10 mouse cellular contexts compared by ENCODE assay signal in genomic region chrX:12126408-12127105, GRCm38 (mm10). TPM values are rescaled to one million over a fixed set of nuclear protein-coding genes. Genes with fewer than 3 reads are reported as not detected.
DNase-seq lines count a peak whose midpoint lies in the region; ATAC-seq and TF ChIP-seq lines count a peak whose summit lies in the region.
"Had no signal": no experiment of that assay in that cellular context is flagged by ENCODE, and none has a peak within 500 bp of the region (broad histone marks: within the 10 kb centered on the region; RNA-seq: fewer than 3 reads in every experiment).

No protein-coding gene starts in this region.

- H3K9me3 ChIP-seq in forebrain, embryonic 10.5 days: no peaks in the 10 kb centered on the region
- H3K9me3 ChIP-seq in limb, embryonic 12.5 days: no peaks in the 10 kb centered on the region
- no peaks in the 10 kb centered on the region for H3K9me3 ChIP-seq in neural tube, embryonic 15.5 days (replicated peaks)

- peak overlapping the region; percentile 65 for H3K4me2 ChIP-seq in limb, embryonic 12.5 days
- peak overlapping the region; percentile 64 for H3K4me2 ChIP-seq in neural tube, embryonic 15.5 days

- no peak for ATAC-seq in limb, embryonic 12.5 days (ENCODE audit: insufficient number of reproducible peaks, insufficient read depth, low FRiP score, low TSS enrichment, low read depth)
- no peak for ATAC-seq in neural tube, embryonic 15.5 days (ENCODE audit: low FRiP score)
- ATAC-seq: Patski had no signal

- H3K4me1 ChIP-seq in lung, adult 2 months (ENCODE audit: control insufficient read depth, insufficient read depth, low read length): peaks cover 14% of the 10 kb centered on the region
- H3K4me1 ChIP-seq in forebrain, embryonic 10.5 days: peaks cover 81% of the 10 kb centered on the region
- peaks cover 75% of the 10 kb centered on the region for H3K4me1 ChIP-seq in limb, embryonic 12.5 days (replicated peaks)
- peaks cover 50% of the 10 kb centered on the region for H3K4me1 ChIP-seq in neural tube, embryonic 15.5 days

- peak overlapping the region; percentile 97 for H3K27ac ChIP-seq in forebrain, embryonic 10.5 days
- H3K27ac ChIP-seq in limb, embryonic 12.5 days: peak overlapping the region; percentile 94
- H3K27ac ChIP-seq in neural tube, embryonic 15.5 days (replicated peaks): no peak overlapping the region

- WGBS in lung, adult 2 months: 40% methylated on average over 22 of the region's 22 CpGs
- WGBS in forebrain, embryonic 10.5 days: 4% methylated on average over 22 of the region's 22 CpGs
- WGBS in limb, embryonic 12.5 days: 4% methylated on average over 22 of the region's 22 CpGs
- 8% methylated on average over 22 of the region's 22 CpGs for WGBS in neural tube, embryonic 15.5 days

- H3K36me3 ChIP-seq in forebrain, embryonic 10.5 days (replicated peaks): no peaks in the 10 kb centered on the region
- H3K36me3 ChIP-seq in limb, embryonic 12.5 days: no peaks in the 10 kb centered on the region
- H3K36me3 ChIP-seq in neural tube, embryonic 15.5 days: no peaks in the 10 kb centered on the region

- peaks cover 100% of the 10 kb centered on the region for H3K27me3 ChIP-seq in forebrain, embryonic 10.5 days (ENCODE audit: poor library complexity, severe bottlenecking)
- peaks cover 96% of the 10 kb centered on the region for H3K27me3 ChIP-seq in limb, embryonic 12.5 days
- H3K27me3 ChIP-seq in neural tube, embryonic 15.5 days (replicated peaks): peaks cover 57% of the 10 kb centered on the region

- TF ChIP-seq POLR2A in lung, adult 2 months (IDR thresholded peaks at IDR 0.05; ENCODE audit: borderline replicate concordance, extremely low read depth, low read depth, low read length): no peak

- H3K9ac ChIP-seq in limb, embryonic 12.5 days (replicated peaks): peak overlapping the region; percentile 75
- H3K9ac ChIP-seq in neural tube, embryonic 15.5 days (replicated peaks): peak overlapping the region; percentile 68

- no peak for DNase-seq in lung, adult 2 months
- no peak for DNase-seq in lung, postnatal 25 days (ENCODE audit: low spot score)
- DNase-seq in forebrain, embryonic 10.5 days (ENCODE audit: extremely low spot score, low spot score): peak; percentile 32
- no peak for DNase-seq in right cerebral cortex, postnatal 14 days
- DNase-seq in frontal cortex, postnatal 10 days (ENCODE audit: low spot score in 2 of 2): no peak
- DNase-seq in urinary bladder, adult 2 months (ENCODE audit: low spot score): no peak
- DNase-seq: cerebellum, adult 18-20 months had no signal

- no peak for TF ChIP-seq CTCF in lung, adult 2 months (IDR thresholded peaks at IDR 0.05; ENCODE audit: insufficient read depth, low read length)

- H3K4me3 ChIP-seq in lung, adult 2 months (replicated peaks; ENCODE audit: extremely low read depth, low read depth, low read length): peak overlapping the region; percentile 19
- H3K4me3 ChIP-seq in forebrain, embryonic 10.5 days: peak overlapping the region; percentile 65
- H3K4me3 ChIP-seq in limb, embryonic 12.5 days (replicated peaks): peak overlapping the region; percentile 57
- peak overlapping the region; percentile 55 for H3K4me3 ChIP-seq in neural tube, embryonic 15.5 days (replicated peaks)

RNA-seq across cellular contexts. Expression of gene Bcor, which starts 33.6 kb away (rescaled TPM):
- polyA plus RNA-seq in lung, adult 2 months (2012; rRNA removed): 12.7 and 15.8 TPM in 2 replicates
- polyA plus RNA-seq in forebrain, embryonic 10.5 days (2016; fragmentation: Nextera tagmentation; extraction: Ambion mirVana): 18.0 and 18.9 TPM in 2 replicates
- 25.6 and 30.5 TPM in 2 replicates for polyA plus RNA-seq in limb, embryonic 12.5 days (2016; fragmentation: Nextera tagmentation; extraction: Ambion mirVana)
- polyA plus RNA-seq in neural tube, embryonic 15.5 days (2015; fragmentation: Nextera tagmentation; extraction: Ambion mirVana): 12.2 and 13.8 TPM in 2 replicates
- polyA plus RNA-seq in urinary bladder, adult 2 months (2012; rRNA removed): 7.5 and 11.9 TPM in 2 replicates
